Mouse (Mus musculus) liver, postnatal 0 days (tissue): Measurements from ENCODE around the gene Slc26a8. TPM values are rescaled to one million over a fixed set of nuclear protein-coding genes. Genes with fewer than 3 reads are reported as not detected.
A peak's percentile ranks its signal among the peaks of the same experiment; 100 is the strongest.

Experiments
- ATAC-seq: fragments of 200-750 bp; cut with Nextera tagmentation; 2 replicates; pipeline ENCODE4 v1.8.0; 2017; ENCODE audit warnings: mild to moderate bottlenecking, moderate library complexity
- DNase-seq: peaks from one replicate; pipeline ENCODE4 v3.0.0-alpha.2; 2016
- H3K27ac ChIP-seq: fragments of 300-500 bp; sonication (generic); 2 replicates; pipeline ENCODE4 v1.5.1; 2014; ENCODE audit warnings: antibody characterized with exemption, moderate library complexity, mild to moderate bottlenecking, low read depth
- H3K27me3 ChIP-seq: fragments of 300-500 bp; sonication (generic); 2 replicates; pipeline ENCODE4 v1.6.1; 2014; ENCODE audit warnings: low read length, control low read depth, mixed read lengths; ENCODE audit not compliant: insufficient read depth
- H3K36me3 ChIP-seq: fragments of 300-500 bp; sonication (generic); replicated peaks from 2 replicates; pipeline ENCODE4 v1.6.1; 2014; ENCODE audit warnings: mild to moderate bottlenecking, control low read depth, low read length, moderate library complexity, mixed read lengths; ENCODE audit not compliant: insufficient read depth
- H3K4me1 ChIP-seq: fragments of 300-500 bp; sonication (generic); 2 replicates; pipeline ENCODE4 v1.6.1; 2014; ENCODE audit warnings: antibody characterized with exemption, mild to moderate bottlenecking, control low read depth; ENCODE audit not compliant: insufficient read depth
- H3K4me2 ChIP-seq: fragments of 300-500 bp; sonication (generic); 2 replicates; pipeline ENCODE4 v1.6.1; 2014; ENCODE audit warnings: low read depth, mild to moderate bottlenecking, low read length, moderate library complexity, mixed read lengths
- H3K4me3 ChIP-seq: fragments of 300-500 bp; sonication (generic); 2 replicates; pipeline ENCODE4 v1.5.1; 2014; ENCODE audit warnings: low read depth, low read length
- H3K9ac ChIP-seq: fragments of 300-500 bp; sonication (generic); replicated peaks from 2 replicates; pipeline ENCODE4 v1.6.1; 2014; ENCODE audit warnings: mild to moderate bottlenecking, moderate library complexity
- H3K9me3 ChIP-seq: fragments of 300-500 bp; sonication (generic); 2 replicates; pipeline ENCODE4 v1.6.1; 2016; ENCODE audit warnings: mild to moderate bottlenecking, control low read depth, low read length, mixed read lengths
- CTCF ChIP-seq: sonication (generic); IDR thresholded peaks from 2 replicates; pipeline ENCODE4 v1.5.1; 2016; ENCODE audit warnings: antibody characterized with exemption, low read depth
- EP300 ChIP-seq: IDR thresholded peaks from 2 replicates; pipeline ENCODE4 v1.6.1; 2016; ENCODE audit warnings: antibody characterized with exemption, low read depth, mild to moderate bottlenecking
- WGBS: fragments of 180-500 bp; shearing (Covaris S2); extraction: QIAGEN DNeasy Blood & Tissue Kit; methylation state at CpG from one replicate; pipeline ENCODE4 v1.1.7; 2014; ENCODE audit not compliant: insufficient replicate concordance; 5-methylcytosine and 5-hydroxymethylcytosine counted together
- polyA plus RNA-seq: library from polyadenylated mRNA; unstranded; fragments of >200 nt; fragmentation: Nextera tagmentation; extraction: Ambion mirVana; gene quantifications from 2 replicates; pipeline ENCODE4 v1.2.1, GENCODE M21; 2015

Gene Slc26a8
- polyA plus RNA-seq, 1 experiment from 2014 or later = 0.51 TPM

GRCm38 (mm10) chr17:28702646-28703045 lies 12.6 kb upstream of the Slc26a8 start:
- no peak for DNase-seq
- H3K4me2 ChIP-seq = no peak overlapping the region
- H3K36me3 ChIP-seq = peaks cover 6% of the 10 kb centered on the region
- 56% methylated on average over 2 of the region's 2 CpGs for WGBS
- TF ChIP-seq CTCF = no peak
- TF ChIP-seq EP300 = no peak
- no peaks in the 10 kb centered on the region for H3K9me3 ChIP-seq
- no peak overlapping the region for H3K9ac ChIP-seq
- H3K27me3 ChIP-seq = no peaks in the 10 kb centered on the region
- peak overlapping the region; percentile 26; the same call in 1 of the 2 replicates for H3K27ac ChIP-seq
- no peak for ATAC-seq
- peaks cover 37% of the 10 kb centered on the region for H3K4me1 ChIP-seq
- H3K4me3 ChIP-seq = no peak overlapping the region

GRCm38 (mm10) chr17:28701737-28702136 lies 11.7 kb upstream of the Slc26a8 start:
- DNase-seq = no peak
- no peak for ATAC-seq

GRCm38 (mm10) chr17:28701171-28701570 lies 11.1 kb upstream of the Slc26a8 start:
- no peak for TF ChIP-seq CTCF
- TF ChIP-seq EP300 = no peak
- Histone ChIP-seq H3K9me3 (no peaks in the 10 kb centered on the region), H3K36me3 (peaks cover 6% of the 10 kb centered on the region), H3K27me3 (no peaks in the 10 kb centered on the region), H3K4me3 (no peak overlapping the region), H3K9ac (no peak overlapping the region), H3K4me2 (no peak overlapping the region), H3K4me1 (peaks cover 47% of the 10 kb centered on the region), H3K27ac (no peak overlapping the region)
- 79% methylated on average over 4 of the region's 4 CpGs for WGBS
- DNase-seq (no peak), ATAC-seq (no peak)

More at GRCm38 (mm10) chr17:28701737-28702136, 11.7 kb upstream of the Slc26a8 start:
- 0 out of 2 replicates have a peak overlapping the region, but pooled peaks have one; percentile 29 for H3K27ac ChIP-seq
- H3K36me3 ChIP-seq = peaks cover 6% of the 10 kb centered on the region
- no peak overlapping the region for H3K4me3 ChIP-seq
- H3K27me3 ChIP-seq = no peaks in the 10 kb centered on the region
- H3K4me2 ChIP-seq = no peak overlapping the region
- H3K4me1 ChIP-seq = peaks cover 42% of the 10 kb centered on the region
- H3K9me3 ChIP-seq = no peaks in the 10 kb centered on the region
- no peak overlapping the region for H3K9ac ChIP-seq
- 72% methylated on average over 3 of the region's 3 CpGs for WGBS
- no peak for TF ChIP-seq EP300
- TF ChIP-seq CTCF = no peak

- no peak for TF ChIP-seq EP300
- Histone ChIP-seq H3K36me3 (peaks cover 4% of the 10 kb centered on the region), H3K4me3 (no peak overlapping the region), H3K9ac (no peak overlapping the region), H3K9me3 (no peaks in the 10 kb centered on the region), H3K27ac (0 out of 2 replicates have a peak overlapping the region, but pooled peaks have one; percentile 92), H3K4me2 (no peak overlapping the region), H3K27me3 (no peaks in the 10 kb centered on the region), H3K4me1 (peaks cover 53% of the 10 kb centered on the region)
- no peak for ATAC-seq
- WGBS = 35% methylated on average over 7 of the region's 7 CpGs
- no peak for DNase-seq
Observed at GRCm38 (mm10) chr17:28699789-28700188, 9.8 kb upstream of the Slc26a8 start.

- H3K9ac ChIP-seq = no peak overlapping the region
- H3K36me3 ChIP-seq = peaks cover 6% of the 10 kb centered on the region
- H3K27ac ChIP-seq = peak overlapping the region; percentile 92
- H3K9me3 ChIP-seq = no peaks in the 10 kb centered on the region
- H3K4me2 ChIP-seq = peak overlapping the region; percentile 30
- DNase-seq (no peak), ATAC-seq (peak; percentile 45; the same call in 1 of the 2 replicates)
- H3K4me3 ChIP-seq = no peak overlapping the region
- no peaks in the 10 kb centered on the region for H3K27me3 ChIP-seq
- peak; percentile 62; the same call in 1 of the 2 replicates for TF ChIP-seq EP300
- no peak for TF ChIP-seq CTCF
- 29% methylated on average over 2 of the region's 2 CpGs for WGBS
- peaks cover 57% of the 10 kb centered on the region for H3K4me1 ChIP-seq
Observed at GRCm38 (mm10) chr17:28698672-28699071, 8.6 kb upstream of the Slc26a8 start.

- H3K9me3 ChIP-seq = no peaks in the 10 kb centered on the region
- no peaks in the 10 kb centered on the region for H3K27me3 ChIP-seq
- H3K9ac ChIP-seq = no peak overlapping the region
- peak overlapping the region; percentile 92 for H3K27ac ChIP-seq
- no peak overlapping the region for H3K4me3 ChIP-seq
- peaks cover 61% of the 10 kb centered on the region for H3K4me1 ChIP-seq
- peaks cover 7% of the 10 kb centered on the region for H3K36me3 ChIP-seq
- TF ChIP-seq EP300 (no peak), CTCF (no peak)
- 59% methylated on average over 4 of the region's 4 CpGs for WGBS
- ATAC-seq = peak; percentile 35; the same call in 1 of the 2 replicates
- H3K4me2 ChIP-seq = peak overlapping the region; percentile 13; the same call in 1 of the 2 replicates
- no peak for DNase-seq
Observed at GRCm38 (mm10) chr17:28698245-28698644, 8.2 kb upstream of the Slc26a8 start.
